Comparison of ENCODE assay signal across 12 mouse cellular contexts in genomic region chr12:52138296-52138695, GRCm38 (mm10).
"Had no signal": no experiment of that assay in that cellular context is flagged by ENCODE, and none has a peak within 500 bp of the region (broad histone marks: within the 10 kb centered on the region; RNA-seq: fewer than 3 reads in every experiment).

No protein-coding gene starts in this region.

- H3K4me2 ChIP-seq: limb, embryonic 13.5 days; neural tube, embryonic 15.5 days had no signal

- H3K27me3 ChIP-seq: limb, embryonic 13.5 days; neural tube, embryonic 15.5 days had no signal

- H3K27ac ChIP-seq: kidney, postnatal 0 days; limb, embryonic 13.5 days; liver, embryonic 14.5 days; neural tube, embryonic 15.5 days had no signal

- H3K36me3 ChIP-seq: limb, embryonic 13.5 days; neural tube, embryonic 15.5 days had no signal

- H3K9ac ChIP-seq: limb, embryonic 13.5 days; liver, embryonic 14.5 days; neural tube, embryonic 15.5 days had no signal

- H3K4me3 ChIP-seq: limb, embryonic 13.5 days; myocyte; neural tube, embryonic 15.5 days had no signal

- DNase-seq: kidney, adult 8-10 months; kidney, postnatal 36 days; layer of hippocampus, adult 9-11 months; left cerebral cortex, postnatal 4 days; lung, adult 18-20 months; right cerebral cortex, postnatal 14 days; thymus, postnatal 36 days had no signal

- H3K9me3 ChIP-seq: limb, embryonic 13.5 days; neural tube, embryonic 15.5 days had no signal
